Mouse (Mus musculus) limb, embryonic 12.5 days (tissue): ENCODE data around the gene Psmd13. TPM values are rescaled to one million over a fixed set of nuclear protein-coding genes. Genes with fewer than 3 reads are reported as not detected.

ENCODE experiments used
- ATAC-seq: fragments of 200-750 bp; cut with Nextera tagmentation; 2 replicates; pipeline ENCODE4 v1.8.0; 2017; ENCODE audit warnings: low read depth, moderate TSS enrichment; ENCODE audit not compliant: insufficient number of reproducible peaks, insufficient read depth, low FRiP score, low TSS enrichment
- H3K27ac ChIP-seq: fragments of 300-500 bp; sonication (generic); 2 replicates; pipeline ENCODE4 v1.5.1; 2016; ENCODE audit warnings: mild to moderate bottlenecking, moderate library complexity
- H3K27me3 ChIP-seq: fragments of 300-500 bp; sonication (generic); 2 replicates; pipeline ENCODE4 v1.6.1; 2016; ENCODE audit warnings: mild to moderate bottlenecking, moderate library complexity
- H3K36me3 ChIP-seq: fragments of 300-500 bp; sonication (generic); 2 replicates; pipeline ENCODE4 v1.6.1; 2016; ENCODE audit warnings: mild to moderate bottlenecking, moderate library complexity
- H3K4me1 ChIP-seq: fragments of 300-500 bp; sonication (generic); replicated peaks from 2 replicates; pipeline ENCODE4 v1.6.1; 2016
- H3K4me2 ChIP-seq: fragments of 300-500 bp; sonication (generic); 2 replicates; pipeline ENCODE4 v1.6.1; 2016; ENCODE audit warnings: mild to moderate bottlenecking, moderate library complexity
- H3K4me3 ChIP-seq: fragments of 300-500 bp; sonication (generic); replicated peaks from 2 replicates; pipeline ENCODE4 v1.5.1; 2016; ENCODE audit warnings: mild to moderate bottlenecking
- H3K9ac ChIP-seq: fragments of 300-500 bp; sonication (generic); replicated peaks from 2 replicates; pipeline ENCODE4 v1.6.1; 2016; ENCODE audit warnings: mild to moderate bottlenecking, moderate library complexity
- H3K9me3 ChIP-seq: fragments of 300-500 bp; sonication (generic); 2 replicates; pipeline ENCODE4 v1.6.1; 2016; ENCODE audit warnings: mild to moderate bottlenecking, moderate library complexity
- WGBS: fragments of 180-500 bp; shearing (Covaris S2); methylation state at CpG from one replicate; pipeline ENCODE4 v1.1.7; 2016; 5-methylcytosine and 5-hydroxymethylcytosine counted together
- polyA plus RNA-seq: library from polyadenylated mRNA; unstranded; fragments of >200 nt; fragmentation: Nextera tagmentation; extraction: Ambion mirVana; gene quantifications from 2 replicates; pipeline ENCODE4 v1.2.1, GENCODE M21; 2016

Psmd13 gene
- polyA plus RNA-seq, 1 experiment from 2014 or later: 302 TPM

DNA sequence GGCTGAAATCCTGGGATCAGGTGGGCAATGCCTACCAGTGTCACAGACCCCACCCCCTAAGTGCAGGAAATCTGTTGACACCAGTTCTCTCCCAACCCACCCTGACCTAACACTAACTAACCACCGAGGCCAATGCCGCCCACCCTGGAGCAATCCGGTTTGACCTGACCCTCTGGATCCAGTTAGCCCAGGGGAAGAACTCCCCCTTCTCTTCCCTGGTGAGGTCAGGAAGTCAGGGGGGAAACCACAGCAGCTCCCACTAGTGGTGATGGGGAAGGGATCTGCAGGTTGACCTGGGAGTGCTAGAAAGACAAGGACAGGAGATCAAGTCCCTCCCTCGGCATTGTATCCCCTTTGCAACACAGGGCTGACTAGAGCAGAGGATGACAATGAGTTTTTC lies 36.1 kb upstream of the Psmd13 start:
- Histone ChIP-seq H3K4me2 (no peak overlapping the region), H3K4me1 (peaks cover 3% of the 10 kb centered on the region; the same call in 1 of the 2 replicates), H3K9ac (no peak overlapping the region), H3K4me3 (no peak overlapping the region), H3K36me3 (no peaks in the 10 kb centered on the region), H3K27ac (no peak overlapping the region), H3K27me3 (peaks cover 47% of the 10 kb centered on the region), H3K9me3 (no peaks in the 10 kb centered on the region)
- 60% methylated on average over 4 of the region's 4 CpGs for WGBS
- no peak for ATAC-seq

DNA sequence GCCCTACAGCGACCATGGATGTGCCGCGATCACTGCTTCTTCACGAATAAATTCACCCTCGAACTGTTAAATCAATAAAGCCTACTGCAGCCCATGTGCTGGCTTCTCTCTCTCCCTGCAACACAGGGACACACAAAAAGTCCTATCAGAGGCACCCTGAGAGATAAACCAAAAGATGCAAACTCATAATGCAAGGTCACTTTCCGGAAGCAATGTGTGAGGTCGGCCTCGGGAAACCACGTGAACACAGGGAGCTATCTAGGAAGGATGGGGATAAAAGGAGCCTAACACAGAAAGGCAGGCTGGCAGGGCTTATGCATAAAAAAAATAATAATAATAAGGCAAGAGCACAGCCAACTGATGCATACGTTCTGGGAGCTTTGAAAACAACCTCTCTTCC lies 35.1 kb upstream of the Psmd13 start:
- 85% methylated on average over 10 of the region's 10 CpGs for WGBS
- H3K4me2 ChIP-seq: no peak overlapping the region
- no peak overlapping the region for H3K27ac ChIP-seq
- H3K9ac ChIP-seq: no peak overlapping the region
- H3K27me3 ChIP-seq: peaks cover 37% of the 10 kb centered on the region
- H3K4me3 ChIP-seq: no peak overlapping the region
- H3K36me3 ChIP-seq: peaks cover 5% of the 10 kb centered on the region
- no peaks in the 10 kb centered on the region for H3K9me3 ChIP-seq
- H3K4me1 ChIP-seq: no peaks in the 10 kb centered on the region; the same call in 1 of the 2 replicates
- no peak for ATAC-seq

DNA sequence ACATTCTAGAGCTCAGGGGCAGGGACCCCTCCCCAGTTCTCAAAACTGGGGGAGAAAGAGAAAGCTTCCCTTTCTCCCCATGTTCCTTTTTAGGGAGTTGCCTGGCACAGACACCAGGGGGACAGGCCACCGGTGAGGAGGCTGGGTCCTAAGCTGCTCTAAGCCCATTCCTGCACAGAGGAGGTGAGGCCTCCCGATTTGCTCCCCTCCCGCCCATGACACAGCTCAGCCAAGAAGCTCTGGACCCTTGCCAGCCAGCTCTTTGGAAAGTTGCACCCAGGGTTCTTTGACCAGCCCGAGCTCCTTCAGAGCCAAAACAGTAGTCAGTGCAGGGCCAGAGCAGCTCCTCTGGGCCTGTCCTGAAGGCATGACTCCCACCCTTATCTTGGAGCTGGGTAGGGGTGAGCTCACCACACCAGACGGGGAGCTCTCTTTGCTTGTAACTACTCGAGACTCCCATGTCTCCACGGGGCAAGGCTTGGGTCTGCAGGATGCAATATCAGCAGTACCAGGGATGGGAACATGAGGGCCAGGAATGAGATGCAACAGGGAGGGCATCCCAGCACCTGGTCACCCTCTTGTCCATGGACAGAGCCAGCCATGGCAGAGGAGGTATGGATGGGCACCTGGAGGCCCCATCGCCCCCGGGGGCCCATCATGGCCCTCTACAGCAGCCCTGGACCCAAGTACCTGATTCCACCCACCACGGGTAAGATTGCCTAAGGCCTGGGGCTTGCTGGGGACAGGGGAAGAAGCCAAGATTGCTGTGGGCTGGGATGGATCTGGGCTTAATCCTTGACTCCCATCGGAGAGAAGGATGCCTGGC lies 33.8 kb upstream of the Psmd13 start, which contains the start of gene Odf3:
TSS of gene Odf3 (plus strand) at position 51 of the 826 bp plus-strand sequence.
- H3K27ac ChIP-seq: no peak within 1 kb of the TSS

DNA sequence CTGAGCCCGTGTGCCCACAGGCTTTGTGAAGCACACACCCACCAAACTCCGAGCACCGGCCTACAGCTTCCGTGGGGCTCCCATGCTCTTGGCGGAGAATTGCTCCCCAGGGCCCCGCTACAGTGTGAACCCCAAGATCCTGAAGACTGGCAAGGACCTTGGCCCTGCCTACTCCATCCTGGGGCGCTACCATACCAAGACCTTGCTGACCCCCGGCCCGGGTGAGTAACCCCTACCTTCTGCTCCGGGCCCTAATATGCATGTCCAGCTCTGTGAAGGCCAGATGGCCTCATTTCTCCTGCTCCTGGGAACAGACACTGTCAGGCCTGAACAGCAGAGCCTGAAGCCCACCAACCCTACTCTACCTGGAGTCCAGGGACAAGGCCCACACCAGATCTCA lies 33.2 kb upstream of the Psmd13 start:
- WGBS: 91% methylated on average over 10 of the region's 10 CpGs
- Histone ChIP-seq H3K4me2 (no peak overlapping the region), H3K4me1 (no peaks in the 10 kb centered on the region; the same call in 1 of the 2 replicates), H3K4me3 (no peak overlapping the region), H3K36me3 (peaks cover 24% of the 10 kb centered on the region), H3K9me3 (no peaks in the 10 kb centered on the region), H3K27me3 (peaks cover 20% of the 10 kb centered on the region), H3K9ac (no peak overlapping the region; the same call in 1 of the 2 replicates), H3K27ac (no peak overlapping the region)
- ATAC-seq: no peak

More for the DNA sequence above, 33.8 kb upstream of the Psmd13 start, which contains the start of gene Odf3:
- H3K4me2 ChIP-seq: no peak within 1 kb of the TSS
- H3K9ac ChIP-seq: peak within 1 kb of the TSS; percentile 18; the same call in 1 of the 2 replicates
- peaks cover 26% of the 10 kb centered on the region for H3K27me3 ChIP-seq
- H3K36me3 ChIP-seq: peaks cover 18% of the 10 kb centered on the region
- no peak for ATAC-seq
- no peaks in the 10 kb centered on the region for H3K9me3 ChIP-seq
- WGBS: 72% methylated on average over 11 of the region's 11 CpGs
- no peaks in the 10 kb centered on the region; the same call in 1 of the 2 replicates for H3K4me1 ChIP-seq
- H3K4me3 ChIP-seq: no peak within 1 kb of the TSS

DNA sequence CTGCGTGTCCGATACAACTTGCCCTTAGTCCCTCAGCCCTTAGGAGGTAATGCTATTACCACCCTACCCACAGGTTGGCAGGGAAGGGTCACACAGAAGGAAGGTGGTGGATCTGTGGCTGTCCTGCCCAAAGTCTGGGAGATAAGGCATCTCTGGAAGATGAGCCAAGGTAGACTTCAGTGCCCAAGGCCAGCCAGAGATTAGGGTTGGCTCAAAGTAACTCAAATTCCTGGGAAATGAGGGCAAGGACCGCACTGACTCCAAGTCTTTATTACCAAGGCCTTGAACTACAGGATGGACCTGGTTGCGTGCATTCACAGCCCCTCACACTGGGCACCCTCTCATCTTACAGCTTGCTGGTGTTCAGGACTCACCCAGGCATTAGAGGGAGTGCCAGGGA lies 29.9 kb upstream of the Psmd13 start:
- Histone ChIP-seq H3K9me3 (no peaks in the 10 kb centered on the region), H3K9ac (no peak overlapping the region), H3K27me3 (peaks cover 5% of the 10 kb centered on the region; the same call in 1 of the 2 replicates), H3K4me3 (no peak overlapping the region), H3K4me1 (peaks cover 9% of the 10 kb centered on the region), H3K27ac (no peak overlapping the region), H3K36me3 (peaks cover 35% of the 10 kb centered on the region), H3K4me2 (no peak overlapping the region)
- no peak for ATAC-seq
- 97% methylated on average over 4 of the region's 4 CpGs for WGBS

DNA sequence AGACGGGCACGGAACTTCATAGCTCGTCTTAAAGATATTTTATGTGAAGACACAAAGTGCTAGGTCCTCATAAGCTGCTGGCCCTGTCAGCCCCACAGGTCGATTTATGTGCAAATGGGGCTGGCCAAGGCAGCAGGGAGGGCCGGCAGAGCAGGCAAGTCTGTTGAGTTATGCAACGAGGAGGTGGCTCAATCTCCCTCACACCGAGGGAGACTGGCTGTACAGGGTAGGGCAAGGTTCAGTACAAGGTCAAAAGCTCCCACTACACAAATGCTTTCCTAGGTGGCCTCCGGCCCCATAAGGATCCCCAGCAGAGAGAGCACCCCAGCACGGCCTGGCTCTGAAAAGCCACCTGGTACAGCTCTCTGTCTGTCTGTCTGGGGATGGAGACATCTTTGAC lies 28.4 kb upstream of the Psmd13 start:
- ATAC-seq: no peak
- peaks cover 39% of the 10 kb centered on the region for H3K36me3 ChIP-seq
- H3K9ac ChIP-seq: no peak overlapping the region
- H3K4me2 ChIP-seq: no peak overlapping the region
- WGBS: 87% methylated on average over 9 of the region's 9 CpGs
- no peak overlapping the region for H3K4me3 ChIP-seq
- no peaks in the 10 kb centered on the region for H3K27me3 ChIP-seq
- H3K27ac ChIP-seq: no peak overlapping the region
- H3K4me1 ChIP-seq: peaks cover 18% of the 10 kb centered on the region
- no peaks in the 10 kb centered on the region for H3K9me3 ChIP-seq

DNA sequence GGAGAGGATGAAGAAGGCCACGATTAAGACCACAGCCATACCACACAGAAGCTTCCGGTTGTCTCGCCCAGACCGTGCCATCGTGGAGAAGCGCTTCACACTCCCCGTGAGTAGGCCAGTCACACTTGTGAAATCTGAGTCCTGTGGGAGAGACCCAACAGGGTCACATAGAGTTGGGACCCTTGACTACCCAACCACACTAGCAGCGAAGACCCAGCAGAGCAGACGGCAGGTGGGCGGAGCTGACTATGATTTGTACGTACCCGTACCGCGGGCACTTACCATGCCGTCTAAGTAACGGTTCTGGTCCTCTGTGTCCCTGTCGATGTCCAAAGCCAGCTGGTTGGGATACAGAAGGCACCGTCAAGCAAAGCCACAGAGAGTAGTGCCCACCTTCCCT lies 27.3 kb upstream of the Psmd13 start:
- peaks cover 25% of the 10 kb centered on the region for H3K4me1 ChIP-seq
- H3K36me3 ChIP-seq: peaks cover 50% of the 10 kb centered on the region
- 92% methylated on average over 18 of the region's 18 CpGs for whole genome bisulfite sequencing
- no peaks in the 10 kb centered on the region for H3K27me3 ChIP-seq
- no peak overlapping the region for H3K4me3 ChIP-seq
- H3K9ac ChIP-seq: peak overlapping the region; percentile 90; the same call in 1 of the 2 replicates
- H3K27ac ChIP-seq: no peak overlapping the region
- ATAC-seq: no peak
- H3K4me2 ChIP-seq: no peak overlapping the region
- no peaks in the 10 kb centered on the region for H3K9me3 ChIP-seq

DNA sequence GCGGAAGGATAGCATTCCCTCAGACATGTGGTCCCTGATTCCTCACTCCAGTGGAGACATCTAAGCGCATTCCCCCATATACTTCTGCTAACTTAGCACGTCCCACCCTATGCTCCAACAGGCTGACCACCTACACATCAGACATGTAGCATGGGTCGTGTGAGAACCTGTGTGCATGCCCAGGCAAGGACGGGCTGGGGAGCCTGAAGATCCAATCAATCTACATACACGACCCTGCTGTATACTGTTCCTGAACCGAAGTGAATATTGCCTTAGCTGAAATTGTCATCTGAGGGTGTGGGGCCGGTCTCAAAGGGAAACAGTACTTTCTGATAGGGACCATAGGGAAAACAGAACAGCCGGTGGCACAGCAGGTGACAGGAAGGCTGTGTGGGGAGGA lies 26.6 kb upstream of the Psmd13 start:
- Histone ChIP-seq H3K36me3 (peaks cover 57% of the 10 kb centered on the region), H3K27ac (no peak overlapping the region), H3K27me3 (no peaks in the 10 kb centered on the region), H3K9ac (peak overlapping the region; percentile 90), H3K4me3 (peak overlapping the region; percentile 75), H3K4me2 (peak overlapping the region; percentile 100), H3K4me1 (peaks cover 25% of the 10 kb centered on the region), H3K9me3 (no peaks in the 10 kb centered on the region)
- no peak for ATAC-seq
- WGBS: 72% methylated on average over 9 of the region's 9 CpGs

DNA sequence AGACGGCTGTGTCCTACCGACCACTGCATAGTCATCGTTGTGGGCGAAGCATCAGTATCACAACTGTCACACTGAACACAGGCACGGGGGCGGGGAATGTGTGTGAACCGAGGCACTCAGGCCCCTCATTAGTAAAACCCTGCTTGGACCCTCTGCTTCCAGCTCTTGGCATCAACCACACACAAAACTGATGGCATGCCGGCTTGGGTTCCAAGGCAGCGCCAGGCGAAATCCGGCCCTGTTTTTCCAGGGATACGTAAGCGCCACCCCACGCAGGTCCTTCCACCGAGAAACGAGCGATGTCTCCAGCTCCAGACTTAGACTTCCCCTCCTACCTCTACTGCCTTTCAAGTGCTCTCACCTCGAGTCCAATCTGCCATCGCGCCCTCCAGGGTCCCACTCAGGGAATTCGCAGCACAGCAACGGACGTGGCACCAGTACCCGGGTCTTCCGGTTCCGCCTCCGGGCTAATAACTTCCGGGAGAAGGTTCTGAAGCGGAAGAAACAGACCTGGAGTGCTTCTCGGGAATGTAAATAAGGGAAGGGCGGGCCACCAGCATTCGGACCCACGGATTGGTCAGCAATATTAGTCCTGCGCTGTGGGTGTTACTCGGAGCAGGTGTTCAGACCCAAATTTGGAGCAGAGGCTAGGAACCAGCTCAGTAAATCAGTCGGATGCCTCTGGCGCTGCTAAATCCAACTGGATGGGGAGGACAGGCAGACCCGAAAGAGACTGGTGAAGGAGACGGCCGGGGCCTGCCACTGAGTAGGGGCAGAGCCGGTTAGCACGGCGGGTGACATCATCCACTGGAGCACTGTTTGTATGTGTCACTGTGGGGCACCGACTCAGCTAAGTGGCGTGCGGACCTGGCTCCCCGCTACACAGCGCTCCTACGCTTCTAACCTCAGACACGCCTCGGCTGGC lies 25.6 kb upstream of the Psmd13 start, which contains the start of gene Gm45785:
TSS of gene Gm45785 (minus strand) at position 472 of the 925 bp plus-strand sequence.
- 1% methylated on average over 51 of the region's 51 CpGs for WGBS
- Histone ChIP-seq H3K36me3 (peaks cover 65% of the 10 kb centered on the region), H3K9ac (peak within 1 kb of the TSS; percentile 90), H3K4me1 (peaks cover 25% of the 10 kb centered on the region), H3K27me3 (no peaks in the 10 kb centered on the region), H3K27ac (peak within 1 kb of the TSS; percentile 82), H3K4me3 (peak within 1 kb of the TSS; percentile 75), H3K9me3 (no peaks in the 10 kb centered on the region), H3K4me2 (peak within 1 kb of the TSS; percentile 100)
- peak; percentile 74 for ATAC-seq

DNA sequence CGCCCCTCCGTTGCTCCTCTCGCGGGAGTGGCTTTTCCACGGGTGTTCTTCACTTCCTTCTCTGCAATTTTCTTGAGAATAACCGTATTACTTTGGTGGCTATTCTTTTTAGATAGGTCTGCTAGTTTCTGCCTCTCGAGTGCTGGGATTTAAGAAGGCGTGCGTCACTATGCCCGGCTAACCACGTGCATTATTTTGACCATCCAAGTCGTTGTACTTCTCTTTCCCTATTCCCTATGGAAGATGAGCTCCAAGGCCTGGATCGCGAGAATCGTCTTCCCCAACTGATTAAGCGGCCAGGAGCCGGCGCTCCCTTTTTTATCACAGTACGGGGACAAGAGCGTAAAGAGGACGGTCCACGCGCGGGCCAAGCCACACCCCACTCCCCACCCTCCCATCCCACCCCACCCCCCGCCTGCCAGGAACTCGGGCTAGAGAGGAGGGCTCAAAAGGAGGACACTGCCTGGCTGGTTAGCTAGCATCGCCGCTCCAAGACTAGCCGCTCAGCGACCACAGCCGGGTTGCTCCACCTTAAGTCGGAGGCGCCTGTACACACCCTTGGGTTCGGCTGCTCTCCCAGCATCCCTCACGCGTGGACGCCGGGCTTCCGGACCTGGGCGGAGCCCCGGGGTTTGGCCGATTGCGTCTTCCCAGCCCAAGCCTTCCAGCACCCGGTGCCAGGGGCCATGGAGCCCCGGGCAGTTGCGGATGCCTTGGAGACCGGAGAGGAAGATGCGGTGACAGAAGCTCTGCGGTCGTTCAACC lies 24.8 kb upstream of the Psmd13 start, which contains the start of gene Ric8a:
TSS of gene Ric8a (plus strand) at position 173 of the 765 bp plus-strand sequence.
- under 1% methylated on average over 50 of the region's 50 CpGs for WGBS
- peak within 1 kb of the TSS; percentile 100 for H3K4me2 ChIP-seq
- H3K4me3 ChIP-seq: peak within 1 kb of the TSS; percentile 75
- peak within 1 kb of the TSS; percentile 82 for H3K27ac ChIP-seq
- no peaks in the 10 kb centered on the region for H3K9me3 ChIP-seq
- peak; percentile 79 for ATAC-seq
- H3K27me3 ChIP-seq: no peaks in the 10 kb centered on the region
- peaks cover 25% of the 10 kb centered on the region for H3K4me1 ChIP-seq
- H3K9ac ChIP-seq: peak within 1 kb of the TSS; percentile 90
- H3K36me3 ChIP-seq: peaks cover 66% of the 10 kb centered on the region
